Mouse (Mus musculus) neural tube, embryonic 14.5 days (tissue): ENCODE results near the gene Cmpk1. TPM values are rescaled to one million over a fixed set of nuclear protein-coding genes. Genes with fewer than 3 reads are reported as not detected.

Experiments
- ATAC-seq: fragments of 200-750 bp; cut with Nextera tagmentation; 2 replicates; pipeline ENCODE4 v1.8.0; 2017; ENCODE audit warnings: low read depth, mild to moderate bottlenecking, moderate TSS enrichment, moderate library complexity
- H3K27ac ChIP-seq: fragments of 300-500 bp; sonication (generic); 2 replicates; pipeline ENCODE4 v1.5.1; 2014; ENCODE audit warnings: low read depth, mild to moderate bottlenecking, control low read depth, low read length, moderate library complexity, mixed read lengths
- H3K27me3 ChIP-seq: fragments of 300-500 bp; sonication (generic); 2 replicates; pipeline ENCODE4 v1.6.1; 2014; ENCODE audit warnings: low read length; ENCODE audit not compliant: control insufficient read depth, insufficient read depth
- H3K36me3 ChIP-seq: fragments of 300-500 bp; sonication (generic); 2 replicates; pipeline ENCODE4 v1.6.1; 2014; ENCODE audit warnings: low read length, mixed read lengths; ENCODE audit not compliant: control insufficient read depth, insufficient read depth
- H3K4me1 ChIP-seq: fragments of 300-500 bp; sonication (generic); 2 replicates; pipeline ENCODE4 v1.6.1; 2014; ENCODE audit warnings: low read length; ENCODE audit not compliant: control insufficient read depth, insufficient read depth
- H3K4me2 ChIP-seq: fragments of 300-500 bp; sonication (generic); 2 replicates; pipeline ENCODE4 v1.6.1; 2014; ENCODE audit warnings: mild to moderate bottlenecking, low read depth, low read length, control low read depth
- H3K4me3 ChIP-seq: fragments of 300-500 bp; sonication (generic); 2 replicates; pipeline ENCODE4 v1.5.1; 2014; ENCODE audit warnings: low read depth, low read length, control low read depth, mixed read lengths
- H3K9ac ChIP-seq: fragments of 300-500 bp; sonication (generic); replicated peaks from 2 replicates; pipeline ENCODE4 v1.6.1; 2014; ENCODE audit warnings: low read depth, mild to moderate bottlenecking, control low read depth, low read length, mixed read lengths
- H3K9me3 ChIP-seq: fragments of 300-500 bp; sonication (generic); 2 replicates; pipeline ENCODE4 v1.6.1; 2016; ENCODE audit warnings: low read length; ENCODE audit not compliant: control insufficient read depth
- WGBS: fragments of 180-500 bp; shearing (Covaris S2); extraction: QIAGEN DNeasy Blood & Tissue Kit; methylation state at CpG from one replicate; pipeline ENCODE4 v1.1.7; 2014; 5-methylcytosine and 5-hydroxymethylcytosine counted together
- polyA plus RNA-seq: library from polyadenylated mRNA; unstranded; fragments of >200 nt; fragmentation: Nextera tagmentation; extraction: Ambion mirVana; gene quantifications from 2 replicates; pipeline ENCODE4 v1.2.1, GENCODE M21; 2014

The Cmpk1 gene
- polyA plus RNA-seq, 1 experiment from 2014 or later = 207 TPM

- WGBS = 0% methylated on average over 13 of the region's 13 CpGs
- H3K27me3 ChIP-seq = peaks cover 74% of the 10 kb centered on the region
- H3K4me2 ChIP-seq = no peak overlapping the region
- ATAC-seq = peak; percentile 30; the same call in 1 of the 2 replicates
- no peak overlapping the region for H3K27ac ChIP-seq
- H3K4me3 ChIP-seq = no peak overlapping the region
- no peak overlapping the region for H3K9ac ChIP-seq
- H3K36me3 ChIP-seq = no peaks in the 10 kb centered on the region
- no peaks in the 10 kb centered on the region for H3K4me1 ChIP-seq
- no peaks in the 10 kb centered on the region for H3K9me3 ChIP-seq
Observed at GRCm38 (mm10) chr4:114913594-114913962, 73.5 kb downstream of the Cmpk1 start.

- WGBS = 2% methylated on average over 35 of the region's 35 CpGs
- Histone ChIP-seq H3K27ac (no peak overlapping the region), H3K36me3 (no peaks in the 10 kb centered on the region), H3K27me3 (peaks cover 78% of the 10 kb centered on the region), H3K4me3 (no peak overlapping the region), H3K4me2 (no peak overlapping the region), H3K4me1 (0 out of 2 replicates have a peak, but pooled peaks cover 2% of the 10 kb centered on the region), H3K9ac (no peak overlapping the region), H3K9me3 (no peaks in the 10 kb centered on the region)
- no peak; the same call in 1 of the 2 replicates for ATAC-seq
Observed at GRCm38 (mm10) chr4:114912705-114913593, 74.1 kb downstream of the Cmpk1 start.

GRCm38 (mm10) chr4:114909602-114910484, 77.2 kb downstream of the Cmpk1 start:
- Histone ChIP-seq H3K36me3 (no peaks in the 10 kb centered on the region), H3K4me2 (peak overlapping the region; percentile 52; the same call in 1 of the 2 replicates), H3K9ac (no peak overlapping the region), H3K9me3 (no peaks in the 10 kb centered on the region), H3K27me3 (peaks cover 79% of the 10 kb centered on the region), H3K4me1 (0 out of 2 replicates have a peak, but pooled peaks cover 2% of the 10 kb centered on the region), H3K27ac (no peak overlapping the region), H3K4me3 (no peak overlapping the region)
- 2% methylated on average over 20 of the region's 20 CpGs for WGBS
- ATAC-seq = no peak

Other genes with a start within 250 kb of the Cmpk1 start
- gene Gm12830, start 165.5 kb downstream of the Cmpk1 start, polyA plus RNA-seq = not detected in 2 replicates
- gene Foxd2, start 78.4 kb downstream of the Cmpk1 start, polyA plus RNA-seq = not detected in 2 replicates
- gene Foxe3, start 61.2 kb downstream of the Cmpk1 start, polyA plus RNA-seq = not detected in 2 replicates
- gene Stil, start 12.9 kb upstream of the Cmpk1 start, polyA plus RNA-seq = 1.3 and 2.6 TPM in 2 replicates
- 2.3 TPM in 2 replicates for gene Tal1, start 69.2 kb upstream of the Cmpk1 start, polyA plus RNA-seq
- 2.4 and 2.7 TPM in 2 replicates for gene Pdzk1ip1, start 101.5 kb upstream of the Cmpk1 start, polyA plus RNA-seq
- gene Cyp4x1, start 147.0 kb upstream of the Cmpk1 start, polyA plus RNA-seq = 10.8 and 11.6 TPM in 2 replicates